Mouse (Mus musculus): ENCODE results near the gene Ccdc154. TPM values are rescaled to one million over a fixed set of nuclear protein-coding genes. Genes with fewer than 3 reads are reported as not detected.

The Ccdc154 gene
- polyA plus RNA-seq, 1 experiment from 2014 or later, result not detected

Other genes starting within 250 kb of the Ccdc154 start
- gene Mapk8ip3, start 225.5 kb upstream of the Ccdc154 start, polyA plus RNA-seq (2015; fragmentation: Nextera tagmentation; extraction: Ambion mirVana), result 60.8 and 73.6 TPM in 2 replicates
- 186 and 217 TPM in 2 replicates for gene Jpt2, start 201.8 kb upstream of the Ccdc154 start, polyA plus RNA-seq (2015; fragmentation: Nextera tagmentation; extraction: Ambion mirVana)
- 7.9 and 8.3 TPM in 2 replicates for gene Cramp1l, start 146.7 kb upstream of the Ccdc154 start, polyA plus RNA-seq (2015; fragmentation: Nextera tagmentation; extraction: Ambion mirVana)
- gene Ift140, start 146.4 kb upstream of the Ccdc154 start, polyA plus RNA-seq (2015; fragmentation: Nextera tagmentation; extraction: Ambion mirVana), result 18.6 and 22.8 TPM in 2 replicates
- gene Tmem204, start 78.9 kb upstream of the Ccdc154 start, polyA plus RNA-seq (2015; fragmentation: Nextera tagmentation; extraction: Ambion mirVana), result 7.7 and 10.1 TPM in 2 replicates
- gene Telo2, start 46.5 kb upstream of the Ccdc154 start, polyA plus RNA-seq (2015; fragmentation: Nextera tagmentation; extraction: Ambion mirVana), result 41.2 and 45.3 TPM in 2 replicates
- gene Ptx4, start 41.7 kb upstream of the Ccdc154 start, polyA plus RNA-seq (2015; fragmentation: Nextera tagmentation; extraction: Ambion mirVana), result not detected in 2 replicates
- gene Clcn7, start 29.1 kb upstream of the Ccdc154 start, polyA plus RNA-seq (2015; fragmentation: Nextera tagmentation; extraction: Ambion mirVana), result 23.6 and 29.6 TPM in 2 replicates
- not detected in 2 replicates for gene Gm38655, start 13.0 kb downstream of the Ccdc154 start, polyA plus RNA-seq (2015; fragmentation: Nextera tagmentation; extraction: Ambion mirVana)
- 38.3 and 38.6 TPM in 2 replicates for gene BC003965, start 22.1 kb downstream of the Ccdc154 start, polyA plus RNA-seq (2015; fragmentation: Nextera tagmentation; extraction: Ambion mirVana)
- gene Unkl, start 25.9 kb downstream of the Ccdc154 start, polyA plus RNA-seq (2015; fragmentation: Nextera tagmentation; extraction: Ambion mirVana), result 7.9 and 10.6 TPM in 2 replicates
- gene Gnptg, start 77.7 kb downstream of the Ccdc154 start, polyA plus RNA-seq (2015; fragmentation: Nextera tagmentation; extraction: Ambion mirVana), result 71.9 and 74.8 TPM in 2 replicates
- gene Tsr3, start 77.7 kb downstream of the Ccdc154 start, polyA plus RNA-seq (2015; fragmentation: Nextera tagmentation; extraction: Ambion mirVana), result 63.3 and 64.3 TPM in 2 replicates
- 3.6 and 5.2 TPM in 2 replicates for gene Baiap3, start 93.9 kb downstream of the Ccdc154 start, polyA plus RNA-seq (2015; fragmentation: Nextera tagmentation; extraction: Ambion mirVana)
- gene Ube2i, start 112.2 kb downstream of the Ccdc154 start, polyA plus RNA-seq (2015; fragmentation: Nextera tagmentation; extraction: Ambion mirVana), result 755 and 766 TPM in 2 replicates
- not detected in 2 replicates for gene Prss34, start 135.9 kb downstream of the Ccdc154 start, polyA plus RNA-seq (2015; fragmentation: Nextera tagmentation; extraction: Ambion mirVana)
- gene Prss28, start 146.2 kb downstream of the Ccdc154 start, polyA plus RNA-seq (2015; fragmentation: Nextera tagmentation; extraction: Ambion mirVana), result not detected in 2 replicates
- not detected in 2 replicates for gene Prss29, start 156.2 kb downstream of the Ccdc154 start, polyA plus RNA-seq (2015; fragmentation: Nextera tagmentation; extraction: Ambion mirVana)
- gene Tpsab1, start 183.1 kb downstream of the Ccdc154 start, polyA plus RNA-seq (2015; fragmentation: Nextera tagmentation; extraction: Ambion mirVana), result not detected in 2 replicates
- gene Tpsb2, start 203.8 kb downstream of the Ccdc154 start, polyA plus RNA-seq (2015; fragmentation: Nextera tagmentation; extraction: Ambion mirVana), result not detected in 2 replicates
- gene Tpsg1, start 206.8 kb downstream of the Ccdc154 start, polyA plus RNA-seq (2015; fragmentation: Nextera tagmentation; extraction: Ambion mirVana), result 0.66 and 1.0 TPM in 2 replicates